Mouse (Mus musculus) embryonic fibroblast, embryonic 13.5 days (primary cell): ENCODE results near the gene Gnptg.

Experiments used
- CTCF ChIP-seq: IDR thresholded peaks from 2 replicates; pipeline ENCODE4 v1.5.1; 2011; ENCODE audit warnings: mild to moderate bottlenecking, control low read depth, low read length, moderate library complexity, borderline replicate concordance; ENCODE audit not compliant: insufficient read depth
- POLR2A ChIP-seq: IDR thresholded peaks from 2 replicates; pipeline ENCODE4 v1.6.1; 2011; ENCODE audit warnings: low read depth, mild to moderate bottlenecking, control low read depth, low read length, moderate library complexity

- no peak; the same call in 1 of the 2 replicates for TF ChIP-seq POLR2A
- no peak for TF ChIP-seq CTCF
Observed at GRCm38 (mm10) chr17:25274571-25275346, 34.8 kb upstream of the Gnptg start, which contains the start of gene Ube2i.
